Mouse (Mus musculus): ENCODE measurements around the gene Ank2.

Gene Ank2

GRCm38 (mm10) chr3:127292864-127293478, 206.2 kb downstream of the Ank2 start:
- DNase-seq (ENCODE audit: low spot score): no peak

DNA sequence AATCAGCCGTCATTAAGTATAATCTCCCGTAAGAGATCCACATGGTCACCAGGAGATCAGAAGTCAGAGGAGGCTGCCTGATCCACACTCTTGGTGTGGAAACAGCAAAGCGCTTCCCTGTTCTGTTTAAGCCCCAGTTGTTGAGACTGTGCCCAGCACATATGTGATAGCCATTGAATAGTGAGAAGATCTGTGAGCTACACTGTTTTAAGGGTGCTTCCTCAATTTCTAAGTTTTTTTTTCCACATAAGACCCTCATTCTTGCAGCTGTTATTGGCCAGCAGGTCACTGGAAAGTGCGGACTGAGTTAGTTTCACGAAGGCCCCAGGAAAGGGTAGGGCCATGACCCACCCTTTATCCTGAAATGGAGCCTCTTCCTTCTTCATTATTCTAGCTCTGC, 216.9 kb downstream of the Ank2 start:
- DNase-seq (ENCODE audit: low spot score): no peak

DNA sequence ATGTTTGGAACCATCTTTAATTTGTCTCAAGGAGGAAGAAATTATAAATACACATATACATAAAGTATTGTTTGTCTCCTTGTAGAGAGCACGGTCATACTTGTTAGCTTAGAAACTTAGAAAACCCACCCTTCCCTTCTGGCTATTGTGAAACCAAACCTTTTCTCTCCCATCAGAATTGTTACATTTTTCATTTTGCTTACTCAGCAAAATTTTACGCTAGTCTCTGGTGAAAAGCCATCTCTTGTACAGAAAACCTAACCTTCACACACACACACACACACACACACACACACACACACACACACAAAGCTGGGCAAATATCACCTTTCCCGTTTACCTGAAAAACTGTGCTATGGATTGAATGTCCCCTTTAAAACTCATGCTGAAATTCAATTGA, 217.8 kb downstream of the Ank2 start:
- DNase-seq (ENCODE audit: low spot score): no peak

DNA sequence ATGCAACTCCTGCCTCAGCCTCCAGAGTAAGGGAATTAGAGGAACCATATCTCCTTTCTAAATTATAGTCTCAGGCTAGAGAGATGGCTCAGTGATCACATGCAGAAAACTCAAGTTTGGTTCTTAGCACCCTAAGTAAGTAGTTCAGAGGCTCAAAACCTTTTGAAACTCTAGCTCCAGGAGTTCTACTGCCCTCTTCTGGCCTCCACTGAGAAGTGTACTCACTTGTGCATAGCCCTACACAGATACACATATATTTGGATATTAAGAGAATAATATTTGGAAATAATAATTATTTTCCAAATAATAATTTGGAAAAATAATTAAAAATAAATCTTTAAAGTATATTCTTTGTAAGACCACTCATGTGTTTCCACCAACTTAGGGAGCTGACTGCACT, 218.8 kb downstream of the Ank2 start:
- no peak for DNase-seq (ENCODE audit: low spot score)

- DNase-seq (ENCODE audit: low spot score): no peak
Measured at GRCm38 (mm10) chr3:127275953-127276352, 223.2 kb downstream of the Ank2 start.

DNA sequence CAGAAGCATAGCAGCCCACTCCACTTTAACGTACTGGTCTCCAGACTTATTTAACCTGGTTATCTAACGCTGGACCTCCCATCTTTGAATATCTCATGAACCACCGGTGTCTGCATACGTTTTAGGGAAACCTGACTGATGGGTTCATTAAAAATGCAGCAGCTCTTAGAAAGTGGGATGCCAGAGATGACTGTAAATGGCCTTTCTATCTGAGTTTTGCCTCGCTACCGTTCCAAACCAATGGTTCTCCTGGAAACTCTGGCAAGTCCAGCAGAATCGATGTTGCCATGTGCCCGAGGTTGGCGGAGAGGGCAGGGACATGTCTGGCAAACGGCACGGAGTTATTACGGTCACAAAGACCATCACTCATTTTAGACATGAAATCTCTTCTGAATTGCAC, 226.3 kb downstream of the Ank2 start:
- DNase-seq (ENCODE audit: low spot score): no peak

DNA sequence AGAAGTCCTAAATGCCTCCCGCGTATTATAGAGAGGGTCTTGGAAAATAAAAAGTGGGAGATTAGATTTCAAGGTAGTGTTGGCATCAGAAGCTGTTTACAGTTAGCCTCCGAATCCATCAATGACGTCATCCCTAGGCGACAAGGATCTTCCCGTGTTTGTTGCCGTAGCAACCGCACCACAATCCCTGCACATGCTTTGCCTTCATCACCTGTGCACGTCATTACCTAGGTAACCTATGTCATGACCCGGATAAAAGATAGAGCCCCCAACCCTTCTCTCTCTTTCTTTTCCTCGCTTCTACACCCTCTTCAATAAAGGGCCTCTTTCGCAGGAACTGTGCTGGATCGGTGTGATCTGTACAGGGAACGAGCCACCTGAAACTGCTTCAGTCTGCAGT, 229.5 kb downstream of the Ank2 start:
- DNase-seq (ENCODE audit: low spot score): no peak

DNA sequence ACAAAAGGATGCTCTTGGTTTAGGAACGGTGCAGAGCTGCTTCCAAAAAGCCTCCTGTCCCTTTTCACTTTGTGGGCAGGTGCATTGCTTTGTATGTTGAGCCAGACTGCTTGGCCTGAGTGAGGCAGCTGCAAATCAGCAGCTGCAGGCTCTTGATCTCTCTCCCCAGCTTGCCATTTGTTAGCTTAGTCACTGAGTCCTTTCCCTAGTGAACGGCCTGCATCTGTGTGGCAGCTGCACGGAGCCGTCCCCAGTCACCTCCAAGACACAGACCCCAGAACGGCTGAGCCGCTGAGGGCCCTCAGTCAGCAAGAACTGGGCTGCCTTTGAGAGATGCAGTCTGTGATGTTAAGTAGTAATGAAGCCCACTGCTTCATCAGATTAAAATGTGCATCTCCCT, 231.3 kb downstream of the Ank2 start:
- DNase-seq (ENCODE audit: low spot score): no peak

DNA sequence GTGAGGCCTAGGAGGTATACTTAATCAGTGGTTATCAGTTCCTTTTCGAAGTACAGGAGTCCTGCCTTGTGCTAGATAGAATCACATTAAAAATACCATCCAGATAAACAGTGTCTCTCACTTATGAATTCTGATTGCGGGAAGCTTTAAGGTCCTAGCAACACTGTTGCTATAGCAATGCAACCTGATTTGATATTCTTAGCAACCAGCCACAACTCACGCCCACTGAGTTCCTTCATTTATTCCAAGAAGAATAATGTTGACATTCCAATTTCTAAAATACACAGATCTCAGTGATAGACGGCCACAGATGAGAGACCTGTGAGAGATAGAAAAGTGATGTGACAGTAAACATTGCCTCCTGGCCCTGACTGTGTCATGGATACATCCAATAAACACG, 233.4 kb downstream of the Ank2 start:
- DNase-seq (ENCODE audit: low spot score): no peak

- no peak for DNase-seq (ENCODE audit: low spot score)
Measured at GRCm38 (mm10) chr3:127265182-127265581, 234.0 kb downstream of the Ank2 start.

- DNase-seq (ENCODE audit: low spot score): no peak
Measured at GRCm38 (mm10) chr3:127260786-127261166, 238.4 kb downstream of the Ank2 start.

- no peak for DNase-seq (ENCODE audit: low spot score)
Measured at GRCm38 (mm10) chr3:127260007-127260785, 239.0 kb downstream of the Ank2 start.

- DNase-seq (ENCODE audit: low spot score): no peak
Measured at GRCm38 (mm10) chr3:127258466-127259075, 240.6 kb downstream of the Ank2 start.

DNA sequence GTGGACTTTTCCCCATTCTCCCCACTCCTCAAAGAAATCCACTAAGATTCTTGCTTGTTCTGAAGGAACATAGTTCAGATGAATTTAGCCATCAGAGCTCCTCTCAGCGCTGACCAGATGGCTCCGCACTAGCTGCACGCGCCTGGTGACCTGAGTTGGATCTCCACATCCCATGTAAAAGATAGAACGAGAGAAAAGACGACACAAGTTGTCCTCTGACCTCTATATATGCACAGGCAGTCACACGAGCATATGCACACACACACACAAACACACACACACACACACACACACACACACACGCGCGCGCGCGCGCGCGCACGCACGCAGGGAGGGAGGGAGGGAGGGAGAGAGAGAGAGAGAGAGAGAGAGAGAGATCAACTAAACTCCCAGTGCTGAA, 241.2 kb downstream of the Ank2 start:
- peak; percentile 1 for DNase-seq (ENCODE audit: low spot score)

GRCm38 (mm10) chr3:127257279-127257925, 241.7 kb downstream of the Ank2 start:
- peak; percentile 52 for DNase-seq (ENCODE audit: low spot score)

GRCm38 (mm10) chr3:127256681-127257080, 242.5 kb downstream of the Ank2 start:
- DNase-seq (ENCODE audit: low spot score): no peak

DNA sequence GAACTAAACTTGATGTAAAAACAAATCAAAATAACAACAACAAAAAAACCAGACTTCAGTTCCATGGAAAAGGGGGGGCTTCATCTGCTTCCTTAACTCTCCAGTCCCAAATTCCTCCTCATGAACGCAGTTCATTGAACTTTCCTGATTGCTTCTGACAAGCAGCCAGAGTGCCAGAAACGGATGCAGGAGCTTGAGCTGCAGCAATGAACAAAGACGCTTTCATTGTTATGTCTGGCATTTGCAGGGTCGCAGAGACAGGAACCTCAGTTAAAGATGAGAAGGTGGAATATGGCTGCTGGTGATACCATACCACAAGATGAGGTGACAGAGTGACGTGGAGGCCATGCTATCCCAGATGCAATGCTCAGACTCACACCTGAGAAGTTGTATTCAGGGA, 248.2 kb downstream of the Ank2 start:
- DNase-seq (ENCODE audit: low spot score): no peak

GRCm38 (mm10) chr3:127248611-127249010, 250.5 kb downstream of the Ank2 start:
- DNase-seq (ENCODE audit: low spot score): no peak

GRCm38 (mm10) chr3:127246989-127247708, 252.0 kb downstream of the Ank2 start:
- DNase-seq (ENCODE audit: low spot score): peak; percentile 51

DNA sequence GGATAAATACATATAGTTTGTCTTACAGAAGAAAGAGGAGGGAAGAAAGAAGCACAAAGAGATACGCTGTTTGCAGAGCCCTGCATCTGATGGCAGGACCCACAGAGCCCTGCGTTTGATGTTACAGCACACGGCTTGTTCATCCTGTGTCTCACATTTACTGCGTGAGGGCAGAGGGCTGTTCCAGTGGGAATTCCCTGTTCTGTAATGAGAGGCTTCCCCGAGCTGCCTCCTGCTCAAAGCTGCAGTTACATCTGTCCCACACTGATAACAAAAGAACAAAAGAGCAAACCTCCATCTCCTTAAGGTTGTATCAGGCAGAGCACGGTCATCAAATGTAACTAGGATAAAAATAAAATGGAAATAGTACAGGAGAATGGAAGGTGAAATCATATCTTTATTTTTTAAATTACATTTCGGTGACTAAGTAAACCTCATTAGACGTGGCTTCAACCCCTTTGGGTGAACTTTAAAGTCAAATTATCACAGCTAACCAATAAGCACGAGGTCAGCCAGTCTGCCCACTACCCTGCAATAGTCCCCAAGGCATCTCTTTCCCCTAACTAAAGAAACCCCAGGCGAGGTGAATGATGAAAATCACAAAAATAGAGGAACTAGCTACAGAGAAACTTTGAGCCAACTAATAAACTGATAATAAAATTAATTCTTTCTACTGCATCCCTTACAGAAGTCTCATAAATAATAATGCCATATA, 255.1 kb downstream of the Ank2 start:
- DNase-seq (ENCODE audit: low spot score): no peak

DNA sequence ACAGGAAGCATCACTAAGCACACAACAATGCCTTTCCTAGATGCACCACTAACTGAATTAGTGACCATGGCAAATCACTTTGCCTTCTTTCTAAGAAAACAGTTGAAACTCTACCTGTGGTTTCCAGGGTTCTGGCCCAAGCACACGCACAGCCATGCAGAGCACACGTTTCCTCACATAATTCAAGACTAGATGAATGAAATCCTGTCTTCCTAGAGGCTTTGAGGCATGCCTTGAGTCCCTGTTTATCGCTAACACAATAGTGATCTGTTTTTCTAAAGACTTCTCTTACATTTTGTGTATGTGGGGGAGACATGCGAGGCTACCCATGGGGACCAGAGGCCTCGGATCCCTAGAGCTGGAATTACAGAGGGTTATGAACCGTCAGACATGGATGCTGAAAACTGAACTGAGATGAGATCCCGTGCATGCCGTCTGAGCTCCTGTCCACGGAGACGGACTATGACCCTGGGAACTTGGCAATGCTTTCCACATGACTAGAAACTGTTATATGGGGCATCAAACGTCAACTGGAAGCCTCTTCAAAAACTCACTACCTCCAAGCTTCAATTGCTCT, 256.8 kb downstream of the Ank2 start:
- no peak for DNase-seq (ENCODE audit: low spot score)

All from lung, postnatal 25 days (tissue).